Mouse (Mus musculus) ES-E14 (cell line): Measurements from ENCODE around the gene Nme7. TPM values are rescaled to one million over a fixed set of nuclear protein-coding genes. Genes with fewer than 3 reads are reported as not detected.

ENCODE experiments used
- DNase-seq: peaks from one replicate; pipeline ENCODE4 v3.0.0-alpha.2; 2013; ENCODE audit warnings: low read depth, low spot score
- H3K27ac ChIP-seq: 2 replicates; pipeline ENCODE4 v1.5.1; 2012; ENCODE audit warnings: low read depth, mild to moderate bottlenecking, low read length, moderate library complexity, mixed read lengths; ENCODE audit not compliant: poor library complexity, insufficient read depth, severe bottlenecking
- H3K36me3 ChIP-seq: 2 replicates; pipeline ENCODE4 v1.6.1; 2012; ENCODE audit warnings: mild to moderate bottlenecking, low read length, moderate library complexity, mixed read lengths; ENCODE audit not compliant: control insufficient read depth, poor library complexity, insufficient read depth, severe bottlenecking
- H3K4me1 ChIP-seq, 2 experiments: fragments of 150-350 bp in 1 of 2; sonication (generic) in 1 of 2; 2 replicates each; pipeline ENCODE4 v1.6.1; 2012; ENCODE audit warnings: low read length in 2 of 2, mild to moderate bottlenecking in 1 of 2, mixed read lengths in 1 of 2; ENCODE audit not compliant: control insufficient read depth in 2 of 2, insufficient read depth in 2 of 2, poor library complexity in 1 of 2
- H3K4me3 ChIP-seq, 2 experiments: fragments of 150-350 bp in 1 of 2; sonication (generic) in 1 of 2; 2 replicates each; pipeline ENCODE4 v1.5.1; 2012; ENCODE audit warnings: low read length in 2 of 2, low read depth in 1 of 2, mild to moderate bottlenecking in 1 of 2, mixed read lengths in 1 of 2; ENCODE audit not compliant: insufficient read depth in 1 of 2, poor library complexity in 1 of 2, severe bottlenecking in 1 of 2
- H3K9ac ChIP-seq: 2 replicates; pipeline ENCODE4 v1.6.1; 2012; ENCODE audit warnings: low read depth, mild to moderate bottlenecking, low read length, mixed read lengths; ENCODE audit not compliant: poor library complexity, insufficient read depth, severe bottlenecking
- H3K9me3 ChIP-seq: fragments of 150-350 bp; sonication (generic); 2 replicates; pipeline ENCODE4 v1.6.1; 2012; ENCODE audit warnings: low read depth, mild to moderate bottlenecking, low read length; ENCODE audit not compliant: control insufficient read depth, insufficient read depth
- CHD2 ChIP-seq: IDR thresholded peaks from 2 replicates; pipeline ENCODE4 v1.6.1; 2014; ENCODE audit warnings: mild to moderate bottlenecking, low read depth, low read length, inconsistent platforms
- HCFC1 ChIP-seq: IDR thresholded peaks from 2 replicates; pipeline ENCODE4 v1.6.1; 2012; ENCODE audit warnings: low read length, inconsistent platforms, borderline replicate concordance; ENCODE audit not compliant: insufficient read depth
- MAFK ChIP-seq: IDR thresholded peaks from 2 replicates; pipeline ENCODE4 v1.6.1; 2014; ENCODE audit warnings: mild to moderate bottlenecking, low read depth, low read length, inconsistent platforms; ENCODE audit not compliant: insufficient read depth
- ZC3H11A ChIP-seq: IDR thresholded peaks from 2 replicates; pipeline ENCODE4 v1.6.1; 2012; ENCODE audit warnings: low read depth, mild to moderate bottlenecking, inconsistent platforms, low read length, borderline replicate concordance
- ZNF384 ChIP-seq: IDR thresholded peaks from 2 replicates; pipeline ENCODE4 v1.6.1; 2012; ENCODE audit warnings: low read depth, low read length, inconsistent platforms
- in situ Hi-C, 2 experiments: fragments of 600-800 bp; cut with MboI; formaldehyde crosslinking; loops; one replicate each; pipeline ENCODE4 v1.15.1; 2025; ENCODE audit warnings: low sequenced_read_pairs in 2 of 2, inconsistent platforms in 1 of 2; ENCODE audit not compliant: unreplicated experiment in 2 of 2
- total RNA-seq: library from RNA; depleted of rRNA; stranded (reverse); fragments of 300-350 nt; gene quantifications from 2 replicates; pipeline ENCODE4 v1.2.3, GENCODE M21; 2012

The Nme7 gene
- total RNA-seq, 1 experiment, result 32.8 TPM

DNA sequence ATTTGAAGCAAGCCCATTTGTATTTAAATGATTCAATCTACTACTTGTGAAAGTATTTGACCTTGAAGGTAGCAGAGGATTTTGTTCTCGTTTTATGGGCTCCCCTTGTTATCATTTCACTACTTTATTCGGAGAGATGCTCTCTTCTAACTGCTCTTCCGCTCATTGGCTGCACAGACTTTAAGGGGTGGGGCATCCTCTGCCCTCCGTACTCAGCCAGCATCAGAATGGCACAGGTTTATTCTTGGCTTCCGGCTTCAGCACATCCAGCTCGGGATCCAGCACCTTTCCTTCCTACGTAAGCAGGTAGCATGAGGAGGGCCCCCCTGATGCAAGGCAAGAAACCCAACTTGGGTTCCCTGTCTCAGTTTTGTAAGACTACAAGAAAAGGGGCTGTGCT lies 69.1 kb downstream of the Nme7 start:
- in situ Hi-C loops, result no loop called here
- DNase-seq, result no peak
- Histone ChIP-seq H3K27ac (no peak overlapping the region), H3K9me3 (no peaks in the 10 kb centered on the region), H3K36me3 (peaks cover 2% of the 10 kb centered on the region; the same call in 1 of the 2 replicates), H3K9ac (no peak overlapping the region), H3K4me1 (peaks cover 3 to 10% of the 10 kb centered on the region in 2 experiments; a peak in 2 of 4 replicates), H3K4me3 (peak overlapping the region; percentile 30 to 33; a peak in 3 of 4 replicates)
- TF ChIP-seq CHD2, result no peak
- no peak for TF ChIP-seq ZNF384

DNA sequence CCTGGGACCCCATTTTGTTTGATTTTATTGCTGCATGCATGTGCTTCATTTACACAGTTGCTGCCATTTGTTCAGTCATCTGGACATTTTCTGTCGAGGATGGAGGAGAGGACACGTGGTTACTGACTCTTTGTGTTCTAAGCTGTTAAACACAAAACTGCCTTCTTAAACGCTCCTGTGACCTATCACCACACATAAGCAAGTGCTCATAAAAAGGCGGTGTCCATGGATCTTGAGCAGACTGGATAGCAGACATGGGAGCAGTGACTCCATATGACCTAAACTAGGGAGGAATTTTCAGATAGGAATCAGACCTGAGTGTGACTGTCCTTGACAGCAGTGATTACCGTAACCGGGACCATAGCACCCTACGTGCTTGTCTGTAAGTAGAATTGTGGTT lies 70.1 kb downstream of the Nme7 start:
- no peak overlapping the region for H3K9ac ChIP-seq
- no peak for TF ChIP-seq CHD2
- no peak for TF ChIP-seq ZNF384
- TF ChIP-seq MAFK, result no peak
- no peak for TF ChIP-seq HCFC1
- no peak for TF ChIP-seq ZC3H11A
- no peak overlapping the region for H3K4me3 ChIP-seq
- H3K36me3 ChIP-seq, result peaks cover 2% of the 10 kb centered on the region; the same call in 1 of the 2 replicates
- DNase-seq, result no peak
- H3K9me3 ChIP-seq, result no peaks in the 10 kb centered on the region
- in situ Hi-C loops, result no loop called here
- peaks cover 5 to 10% of the 10 kb centered on the region in 2 experiments; a peak in 2 of 4 replicates for H3K4me1 ChIP-seq
- no peak overlapping the region for H3K27ac ChIP-seq

DNA sequence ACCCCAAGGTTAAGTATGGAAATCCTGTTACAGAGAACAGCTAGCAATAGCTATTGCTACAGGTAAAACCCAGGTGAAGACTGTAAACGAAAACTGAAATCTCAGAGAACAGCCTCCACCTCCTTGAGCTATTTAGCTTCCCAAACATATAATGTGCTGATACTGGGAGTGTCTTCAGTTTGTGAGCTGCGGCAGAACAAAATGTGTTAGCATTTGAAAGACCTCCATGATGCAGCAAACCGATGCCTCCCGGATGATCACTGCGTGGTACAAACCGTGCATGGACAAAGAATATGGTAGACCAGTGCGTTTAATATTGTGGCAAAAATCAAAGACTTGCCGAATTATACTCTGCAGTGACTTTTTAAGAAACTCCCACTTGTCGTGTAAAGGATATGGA lies 71.7 kb downstream of the Nme7 start:
- peak overlapping the region; percentile 66; the same call in 1 of the 2 replicates for H3K27ac ChIP-seq
- in situ Hi-C loops, result no loop called here
- no peak for DNase-seq
- H3K9ac ChIP-seq, result peak overlapping the region; percentile 4; the same call in 1 of the 2 replicates
- peaks cover 2% of the 10 kb centered on the region; the same call in 1 of the 2 replicates for H3K36me3 ChIP-seq
- H3K4me3 ChIP-seq, result peak overlapping the region; percentile 16 to 62; a peak in 3 of 4 replicates
- H3K4me1 ChIP-seq, result peaks cover 5 to 7% of the 10 kb centered on the region in 2 experiments; a peak in 2 of 4 replicates
- no peak for TF ChIP-seq HCFC1
- no peak for TF ChIP-seq ZNF384
- TF ChIP-seq MAFK, result no peak
- no peak for TF ChIP-seq CHD2
- no peak for TF ChIP-seq ZC3H11A
- no peaks in the 10 kb centered on the region for H3K9me3 ChIP-seq

DNA sequence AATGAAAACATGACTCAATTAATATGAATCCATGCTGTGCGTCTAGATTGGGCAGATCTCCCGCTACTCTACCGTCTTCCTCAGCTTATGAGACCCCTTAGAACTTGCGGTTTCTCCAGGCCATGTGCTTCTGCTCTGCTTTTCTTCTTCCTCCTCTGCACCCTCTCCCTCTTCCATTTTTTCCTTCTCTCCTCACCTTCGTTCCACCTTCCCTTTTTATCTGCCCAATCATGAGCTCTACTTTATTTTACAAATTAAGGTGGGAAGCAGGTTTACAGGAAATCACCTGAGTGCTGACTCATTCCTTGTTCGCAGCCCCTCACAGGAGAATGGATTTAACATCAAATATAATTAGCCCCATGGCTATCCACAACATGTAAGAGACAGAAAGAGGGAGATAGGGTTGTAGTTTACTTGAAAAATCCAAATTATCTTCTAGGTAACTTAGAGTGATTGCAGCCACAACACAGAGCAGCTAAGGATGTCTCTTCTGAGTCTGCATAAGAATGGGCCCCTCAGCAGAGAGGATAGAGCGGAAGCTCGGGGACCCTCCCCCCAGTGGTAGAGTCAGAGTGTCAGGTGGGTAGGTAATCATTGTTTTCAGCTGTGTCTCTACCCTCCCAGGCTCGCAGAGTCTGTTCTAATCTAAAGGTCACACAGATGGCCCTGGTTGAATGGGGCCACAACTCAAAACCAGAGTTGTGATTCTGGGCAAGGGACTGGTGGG lies 73.0 kb downstream of the Nme7 start:
- Histone ChIP-seq H3K27ac (peak overlapping the region; percentile 86), H3K4me1 (peaks cover 5 to 7% of the 10 kb centered on the region in 2 experiments; a peak in 2 of 4 replicates), H3K4me3 (peak overlapping the region; percentile 48 to 62; a peak in 3 of 4 replicates), H3K36me3 (peaks cover under 1% of the 10 kb centered on the region; the same call in 1 of the 2 replicates), H3K9ac (peak overlapping the region; percentile 44; the same call in 1 of the 2 replicates), H3K9me3 (no peaks in the 10 kb centered on the region)
- peak; percentile 67 for DNase-seq
- in situ Hi-C loops, result no loop called here
- TF ChIP-seq MAFK, result peak; percentile 88
- TF ChIP-seq CHD2, result no peak

DNA sequence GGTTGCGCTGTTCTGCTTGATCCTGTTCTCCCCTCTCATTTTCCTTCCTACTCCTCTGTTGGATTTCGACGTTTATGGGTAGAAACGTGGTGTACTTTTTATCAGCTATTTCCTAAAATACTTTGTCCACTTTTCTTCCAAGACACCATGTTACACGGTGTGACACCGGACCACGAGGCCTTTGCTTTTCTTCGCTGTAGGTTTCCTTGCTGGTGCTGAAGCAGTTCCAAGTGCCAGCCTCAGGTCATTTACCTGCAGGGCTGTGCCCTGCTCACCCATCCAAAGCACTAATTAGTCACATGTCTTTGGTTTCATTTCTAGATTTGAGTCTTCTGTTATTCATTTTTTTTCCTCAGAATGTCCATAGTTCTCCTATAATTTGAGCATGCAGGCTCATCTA lies 79.7 kb downstream of the Nme7 start:
- 0 out of 4 replicates have a peak, but pooled peaks cover 0 to 2% of the 10 kb centered on the region in 2 experiments for H3K4me1 ChIP-seq
- TF ChIP-seq ZC3H11A, result no peak
- TF ChIP-seq MAFK, result no peak
- TF ChIP-seq HCFC1, result no peak
- no peak for TF ChIP-seq CHD2
- TF ChIP-seq ZNF384, result no peak
- H3K27ac ChIP-seq, result no peak overlapping the region
- no peaks in the 10 kb centered on the region; the same call in 1 of the 2 replicates for H3K36me3 ChIP-seq
- H3K9ac ChIP-seq, result no peak overlapping the region
- no peaks in the 10 kb centered on the region; the same call in 1 of the 2 replicates for H3K9me3 ChIP-seq
- no peak overlapping the region for H3K4me3 ChIP-seq
- in situ Hi-C loops, result no loop called here
- DNase-seq, result no peak
